Mouse (Mus musculus): ENCODE data around the gene Dcps. TPM values are rescaled to one million over a fixed set of nuclear protein-coding genes. Genes with fewer than 3 reads are reported as not detected.
A peak's percentile ranks its signal among the peaks of the same experiment; 100 is the strongest.

Dcps gene
- polyA plus RNA-seq (2012; fragmentation: generic; extraction: Trizol) = 72.8 TPM

GRCm38 (mm10) chr9:35175251-35176123 is at the start of gene Dcps:
Gene Dcps (minus strand): TSS chr9:35176061.
- H3K36me3 ChIP-seq (ENCODE audit: control insufficient read depth, insufficient read depth) = peaks cover 5% of the 10 kb centered on the region
- H3ac ChIP-seq (ENCODE audit: control insufficient read depth, insufficient read length) = peak within 1 kb of the TSS; percentile 3
- peaks cover 8% of the 10 kb centered on the region for H3K79me2 ChIP-seq (ENCODE audit: control insufficient read depth, insufficient read depth)
- peak within 1 kb of the TSS; percentile 68 for H3K4me3 ChIP-seq
- H3K27me3 ChIP-seq (ENCODE audit: control insufficient read depth, insufficient read depth, insufficient read length) = no peaks in the 10 kb centered on the region
- H3K4me2 ChIP-seq (ENCODE audit: low read depth) = peak within 1 kb of the TSS; percentile 98
- TF ChIP-seq TCF12 (IDR thresholded peaks at IDR 0.05; ENCODE audit: insufficient read depth, poor library complexity, severe bottlenecking) = no peak
- no peak for TF ChIP-seq TCF3 (IDR thresholded peaks at IDR 0.05; ENCODE audit: insufficient read length, low read depth)
- TF ChIP-seq POLR2AphosphoS2 (IDR thresholded peaks at IDR 0.05; ENCODE audit: insufficient read length, low read depth) = peak; percentile 66
- TF ChIP-seq REST (IDR thresholded peaks at IDR 0.05; ENCODE audit: insufficient read depth, insufficient read length) = no peak
- peak in 1 of 3 experiments; percentile 29 for TF ChIP-seq MYOG (IDR thresholded peaks at IDR 0.05; ENCODE audit: control insufficient read depth in 1 of 3, insufficient read depth in 1 of 3, insufficient read length in 2 of 3, low read depth in 2 of 3)
- no peak for TF ChIP-seq MAX (IDR thresholded peaks at IDR 0.05; ENCODE audit: low read depth)
- peak; percentile 26 for TF ChIP-seq USF1 (IDR thresholded peaks at IDR 0.05; ENCODE audit: low read depth)
- no peak for TF ChIP-seq CEBPB (IDR thresholded peaks at IDR 0.05; ENCODE audit: insufficient read depth, poor library complexity, severe bottlenecking)
- peak; percentile 70 for TF ChIP-seq POLR2A (IDR thresholded peaks at IDR 0.05; ENCODE audit: insufficient read length, low read depth)
- peak; percentile 20 for TF ChIP-seq E2F4 (IDR thresholded peaks at IDR 0.05; ENCODE audit: insufficient read depth)
- peak in 1 of 3 experiments; percentile 22 for TF ChIP-seq MYOD1 (IDR thresholded peaks at IDR 0.05; ENCODE audit: control insufficient read depth in 1 of 3, insufficient read length in 2 of 3, low read depth in 2 of 3)
- no peak for TF ChIP-seq SRF (IDR thresholded peaks at IDR 0.05; ENCODE audit: control insufficient read depth, insufficient read length, low read depth)

DNA sequence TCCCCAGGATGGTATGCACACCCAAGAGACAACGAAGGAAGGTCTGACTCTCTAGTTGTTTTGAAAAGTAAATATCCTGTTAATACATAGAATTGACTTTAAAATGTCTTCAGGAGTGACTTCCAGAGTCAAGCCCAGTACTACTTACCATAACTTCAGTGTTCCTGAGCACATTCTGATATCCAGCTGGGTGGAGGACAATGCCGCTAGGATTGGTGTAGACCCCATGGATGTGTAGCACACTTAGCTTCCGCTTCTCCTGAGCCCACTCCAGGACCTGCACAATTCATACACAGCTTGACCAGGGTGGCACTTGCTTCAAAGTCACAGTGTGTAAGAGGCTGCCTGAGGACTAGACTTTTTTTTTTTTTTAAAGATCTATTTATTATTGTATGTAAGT is 47.6 kb upstream of the Dcps start:
- no peak for TF ChIP-seq E2F4 (IDR thresholded peaks at IDR 0.05; ENCODE audit: insufficient read depth)
- TF ChIP-seq POLR2A (IDR thresholded peaks at IDR 0.05; ENCODE audit: insufficient read length, low read depth) = no peak
- no peak for TF ChIP-seq CEBPB (IDR thresholded peaks at IDR 0.05; ENCODE audit: insufficient read depth, poor library complexity, severe bottlenecking)
- no peak for TF ChIP-seq USF1 (IDR thresholded peaks at IDR 0.05; ENCODE audit: low read depth)
- TF ChIP-seq SRF (IDR thresholded peaks at IDR 0.05; ENCODE audit: control insufficient read depth, insufficient read length, low read depth) = no peak
- TF ChIP-seq MYOD1 (IDR thresholded peaks at IDR 0.05; ENCODE audit: control insufficient read depth in 1 of 3, insufficient read length in 2 of 3, low read depth in 2 of 3) = no peak
- no peak for TF ChIP-seq TCF12 (IDR thresholded peaks at IDR 0.05; ENCODE audit: insufficient read depth, poor library complexity, severe bottlenecking)
- no peak for TF ChIP-seq MAX (IDR thresholded peaks at IDR 0.05; ENCODE audit: low read depth)
- no peak for TF ChIP-seq REST (IDR thresholded peaks at IDR 0.05; ENCODE audit: insufficient read depth, insufficient read length)
- no peak for TF ChIP-seq TCF3 (IDR thresholded peaks at IDR 0.05; ENCODE audit: insufficient read length, low read depth)
- H3ac ChIP-seq (ENCODE audit: control insufficient read depth, insufficient read length) = no peak overlapping the region
- H3K27me3 ChIP-seq (ENCODE audit: control insufficient read depth, insufficient read depth, insufficient read length) = no peaks in the 10 kb centered on the region
- no peaks in the 10 kb centered on the region for H3K79me2 ChIP-seq (ENCODE audit: control insufficient read depth, insufficient read depth)
- no peak overlapping the region for H3K4me2 ChIP-seq (ENCODE audit: low read depth)
- H3K4me3 ChIP-seq = no peak overlapping the region
- peaks cover 12% of the 10 kb centered on the region for H3K36me3 ChIP-seq (ENCODE audit: control insufficient read depth, insufficient read depth)

- no peak for TF ChIP-seq TCF12 (IDR thresholded peaks at IDR 0.05; ENCODE audit: insufficient read depth, poor library complexity, severe bottlenecking)
- no peak for TF ChIP-seq MYOG (IDR thresholded peaks at IDR 0.05; ENCODE audit: control insufficient read depth in 1 of 3, insufficient read depth in 1 of 3, insufficient read length in 2 of 3, low read depth in 2 of 3)
- no peak for TF ChIP-seq CEBPB (IDR thresholded peaks at IDR 0.05; ENCODE audit: insufficient read depth, poor library complexity, severe bottlenecking)
- TF ChIP-seq MYOD1 (IDR thresholded peaks at IDR 0.05; ENCODE audit: control insufficient read depth in 1 of 3, insufficient read length in 2 of 3, low read depth in 2 of 3) = no peak
- TF ChIP-seq TCF3 (IDR thresholded peaks at IDR 0.05; ENCODE audit: insufficient read length, low read depth) = no peak
- TF ChIP-seq E2F4 (IDR thresholded peaks at IDR 0.05; ENCODE audit: insufficient read depth) = no peak
- no peak for TF ChIP-seq REST (IDR thresholded peaks at IDR 0.05; ENCODE audit: insufficient read depth, insufficient read length)
- TF ChIP-seq SRF (IDR thresholded peaks at IDR 0.05; ENCODE audit: control insufficient read depth, insufficient read length, low read depth) = no peak
- no peak for TF ChIP-seq POLR2AphosphoS2 (IDR thresholded peaks at IDR 0.05; ENCODE audit: insufficient read length, low read depth)
- TF ChIP-seq MAX (IDR thresholded peaks at IDR 0.05; ENCODE audit: low read depth) = no peak
- TF ChIP-seq POLR2A (IDR thresholded peaks at IDR 0.05; ENCODE audit: insufficient read length, low read depth) = no peak
- no peak for TF ChIP-seq USF1 (IDR thresholded peaks at IDR 0.05; ENCODE audit: low read depth)
- no peak overlapping the region for H3K4me2 ChIP-seq (ENCODE audit: low read depth)
- H3ac ChIP-seq (ENCODE audit: control insufficient read depth, insufficient read length) = no peak overlapping the region
- peaks cover 36% of the 10 kb centered on the region for H3K36me3 ChIP-seq (ENCODE audit: control insufficient read depth, insufficient read depth)
- H3K27me3 ChIP-seq (ENCODE audit: control insufficient read depth, insufficient read depth, insufficient read length) = no peaks in the 10 kb centered on the region
- H3K4me3 ChIP-seq = no peak overlapping the region
- no peaks in the 10 kb centered on the region for H3K79me2 ChIP-seq (ENCODE audit: control insufficient read depth, insufficient read depth)
Observed at GRCm38 (mm10) chr9:35217963-35218362, 42.1 kb upstream of the Dcps start.

GRCm38 (mm10) chr9:35211573-35212511 is 36.0 kb upstream of the Dcps start:
- peak overlapping the region; percentile 72 for H3K4me2 ChIP-seq (ENCODE audit: low read depth)

More at GRCm38 (mm10) chr9:35211573-35212511, 36.0 kb upstream of the Dcps start:
- no peaks in the 10 kb centered on the region for H3K27me3 ChIP-seq (ENCODE audit: control insufficient read depth, insufficient read depth, insufficient read length)
- H3K4me3 ChIP-seq = peak overlapping the region; percentile 99
- H3ac ChIP-seq (ENCODE audit: control insufficient read depth, insufficient read length) = peak overlapping the region; percentile 90
- peaks cover 14% of the 10 kb centered on the region for H3K36me3 ChIP-seq (ENCODE audit: control insufficient read depth, insufficient read depth)
- peaks cover 20% of the 10 kb centered on the region for H3K79me2 ChIP-seq (ENCODE audit: control insufficient read depth, insufficient read depth)
- TF ChIP-seq TCF3 (IDR thresholded peaks at IDR 0.05; ENCODE audit: insufficient read length, low read depth) (no peak), REST (IDR thresholded peaks at IDR 0.05; ENCODE audit: insufficient read depth, insufficient read length) (no peak), MYOG (IDR thresholded peaks at IDR 0.05; ENCODE audit: control insufficient read depth in 1 of 3, insufficient read depth in 1 of 3, insufficient read length in 2 of 3, low read depth in 2 of 3) (no peak), MAX (IDR thresholded peaks at IDR 0.05; ENCODE audit: low read depth) (no peak), SRF (IDR thresholded peaks at IDR 0.05; ENCODE audit: control insufficient read depth, insufficient read length, low read depth) (no peak), TCF12 (IDR thresholded peaks at IDR 0.05; ENCODE audit: insufficient read depth, poor library complexity, severe bottlenecking) (no peak), POLR2A (IDR thresholded peaks at IDR 0.05; ENCODE audit: insufficient read length, low read depth) (no peak)

Data from myocyte (in vitro differentiated cells).